Mouse (Mus musculus): ENCODE measurements around the gene Nr2c2ap.

DNA sequence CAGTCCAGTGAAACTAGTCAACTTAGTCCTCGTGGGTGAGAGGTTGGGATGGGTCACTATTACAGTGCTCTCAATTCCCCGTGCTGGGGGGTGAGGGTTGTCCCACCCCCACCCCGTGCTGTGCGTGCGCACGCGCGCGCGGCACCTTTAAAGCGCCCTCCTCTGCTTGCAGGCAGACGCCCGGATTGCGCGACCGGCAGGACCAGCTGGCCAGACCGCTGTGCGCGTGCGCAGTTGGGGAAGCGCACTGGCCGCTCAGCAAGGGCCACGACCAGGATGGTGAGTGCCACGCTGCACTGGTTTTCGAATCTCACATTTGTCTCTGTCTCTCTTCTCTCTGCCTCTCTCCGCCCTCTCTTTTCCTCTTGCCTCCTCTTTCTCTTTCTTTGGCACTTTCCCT, 47.8 kb upstream of the Nr2c2ap start, which contains the start of gene Hapln4:
- TF ChIP-seq CTCF (conservative IDR thresholded peaks at IDR 0.05; ENCODE audit: low read length) (no peak), POU5F1 (IDR thresholded peaks at IDR 0.05; ENCODE audit: borderline replicate concordance, low read length) (no peak), NANOG (IDR thresholded peaks at IDR 0.05; ENCODE audit: borderline replicate concordance, low read length) (no peak)
